14 mouse cellular contexts compared by ENCODE assay signal in the genomic region with DNA sequence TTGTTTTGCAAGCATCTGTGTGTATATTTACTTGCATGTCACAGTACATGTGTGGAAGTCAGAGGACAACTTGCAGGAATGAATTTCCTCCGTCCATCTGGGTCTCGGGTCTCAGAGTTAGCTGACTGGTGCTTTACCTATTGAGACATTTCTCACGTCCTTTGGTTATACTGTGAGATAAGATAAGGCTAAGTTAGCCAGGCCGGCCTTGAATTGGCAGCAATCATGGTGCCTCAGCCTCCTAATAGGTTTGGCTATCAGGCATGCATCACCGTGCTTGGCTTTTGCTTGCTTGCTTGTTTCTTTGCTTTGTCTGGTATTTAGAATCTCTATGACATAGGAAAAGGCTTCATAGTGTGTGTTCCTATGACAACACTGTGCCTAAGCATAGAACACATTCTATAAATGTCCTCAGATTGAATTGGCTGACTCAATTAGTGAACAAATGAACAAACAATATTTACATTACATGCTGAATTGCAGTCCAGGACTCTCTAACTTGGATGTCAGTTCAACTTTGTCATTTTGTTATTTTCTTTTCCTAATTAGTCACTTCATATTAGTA.
DNase-seq lines count a peak whose midpoint lies in the region; ATAC-seq and TF ChIP-seq lines count a peak whose summit lies in the region.
"Had no signal": no experiment of that assay in that cellular context is flagged by ENCODE, and none has a peak within 500 bp of the region (broad histone marks: within the 10 kb centered on the region; RNA-seq: fewer than 3 reads in every experiment).

No protein-coding gene starts in this region.

- DNase-seq in forebrain, postnatal 0 days = peak; percentile 10
- DNase-seq in midbrain, embryonic 10.5 days (ENCODE audit: low spot score) = no peak
- peak; percentile 35 for DNase-seq in retina, embryonic 14.5 days (ENCODE audit: low spot score)
- DNase-seq in thymus, postnatal 4 days = no peak
- no peak for DNase-seq in natural killer cell, adult 2 months (ENCODE audit: low spot score in 2 of 2)
- DNase-seq: cerebellum, adult 11 months; gastrocnemius, postnatal 25 days; heart, postnatal 14 days; kidney, adult 9 months; lung, postnatal 10 days had no signal

- no peak overlapping the region for H3K4me2 ChIP-seq in forebrain, postnatal 0 days (ENCODE audit: low read depth)
- no peak overlapping the region for H3K4me2 ChIP-seq in forebrain, embryonic 12.5 days
- no peak overlapping the region for H3K4me2 ChIP-seq in midbrain, embryonic 13.5 days (replicated peaks)
- peak overlapping the region; percentile 8 for H3K4me2 ChIP-seq in liver, embryonic 12.5 days

- no peak overlapping the region for H3K9ac ChIP-seq in forebrain, postnatal 0 days
- H3K9ac ChIP-seq in forebrain, embryonic 12.5 days = no peak overlapping the region
- no peak overlapping the region for H3K9ac ChIP-seq in midbrain, embryonic 13.5 days (replicated peaks)
- H3K9ac ChIP-seq in liver, embryonic 12.5 days = no peak overlapping the region

- no peaks in the 10 kb centered on the region for H3K36me3 ChIP-seq in forebrain, postnatal 0 days (ENCODE audit: insufficient read depth)
- no peaks in the 10 kb centered on the region for H3K36me3 ChIP-seq in forebrain, embryonic 12.5 days (replicated peaks)
- H3K36me3 ChIP-seq in midbrain, embryonic 13.5 days = no peaks in the 10 kb centered on the region
- H3K36me3 ChIP-seq in midbrain, embryonic 10.5 days = no peaks in the 10 kb centered on the region
- H3K36me3 ChIP-seq in liver, embryonic 12.5 days = no peaks in the 10 kb centered on the region

- no peak overlapping the region for H3K4me3 ChIP-seq in forebrain, postnatal 0 days (ENCODE audit: low read depth, low read length)
- no peak overlapping the region for H3K4me3 ChIP-seq in forebrain, embryonic 12.5 days (replicated peaks)
- no peak overlapping the region for H3K4me3 ChIP-seq in midbrain, embryonic 13.5 days (replicated peaks)
- no peak overlapping the region for H3K4me3 ChIP-seq in midbrain, embryonic 10.5 days
- H3K4me3 ChIP-seq in liver, embryonic 12.5 days = no peak overlapping the region

- WGBS in forebrain, postnatal 0 days = 60% methylated on average over 5 of the region's 5 CpGs
- WGBS in forebrain, embryonic 12.5 days = 85% methylated on average over 5 of the region's 5 CpGs
- WGBS in midbrain, embryonic 13.5 days = 80% methylated on average over 5 of the region's 5 CpGs
- WGBS in midbrain, embryonic 10.5 days = 90% methylated on average over 5 of the region's 5 CpGs
- 25% methylated on average over 5 of the region's 5 CpGs for WGBS in liver, embryonic 12.5 days (ENCODE audit: insufficient replicate concordance)

- peak; percentile 67 for ATAC-seq in forebrain, postnatal 0 days
- no peak for ATAC-seq in forebrain, embryonic 12.5 days (ENCODE audit: low FRiP score)
- ATAC-seq in midbrain, embryonic 13.5 days = no peak
- 0 out of 2 replicates have a peak, but pooled peaks have one; percentile 36 for ATAC-seq in liver, embryonic 12.5 days
- ATAC-seq: inflammation-experienced regulatory T-cells, adult 6 months had no signal

- TF ChIP-seq CTCF in forebrain, postnatal 0 days (IDR thresholded peaks at IDR 0.05; ENCODE audit: low read depth) = no peak

- no peaks in the 10 kb centered on the region for H3K27me3 ChIP-seq in forebrain, postnatal 0 days (ENCODE audit: insufficient read depth, low read length)
- H3K27me3 ChIP-seq in forebrain, embryonic 12.5 days = no peaks in the 10 kb centered on the region
- no peaks in the 10 kb centered on the region for H3K27me3 ChIP-seq in midbrain, embryonic 13.5 days
- no peaks in the 10 kb centered on the region for H3K27me3 ChIP-seq in midbrain, embryonic 10.5 days (ENCODE audit: low read depth, poor library complexity, severe bottlenecking)
- no peaks in the 10 kb centered on the region for H3K27me3 ChIP-seq in liver, embryonic 12.5 days (replicated peaks)

- peaks cover 21% of the 10 kb centered on the region; the same call in 1 of the 2 replicates for H3K4me1 ChIP-seq in forebrain, postnatal 0 days (ENCODE audit: insufficient read depth)
- H3K4me1 ChIP-seq in forebrain, embryonic 12.5 days = peaks cover 5% of the 10 kb centered on the region; the same call in 1 of the 2 replicates
- H3K4me1 ChIP-seq in midbrain, embryonic 13.5 days (replicated peaks) = peaks cover 13% of the 10 kb centered on the region
- peaks cover 8% of the 10 kb centered on the region for H3K4me1 ChIP-seq in midbrain, embryonic 10.5 days
- peaks cover 62% of the 10 kb centered on the region for H3K4me1 ChIP-seq in liver, embryonic 12.5 days

- peak overlapping the region; percentile 74 for H3K27ac ChIP-seq in forebrain, postnatal 0 days (ENCODE audit: low read depth, low read length)
- no peak overlapping the region for H3K27ac ChIP-seq in forebrain, embryonic 12.5 days
- peak overlapping the region; percentile 40; the same call in 1 of the 2 replicates for H3K27ac ChIP-seq in midbrain, embryonic 13.5 days
- H3K27ac ChIP-seq in midbrain, embryonic 10.5 days (replicated peaks) = no peak overlapping the region
- 0 out of 2 replicates have a peak overlapping the region, but pooled peaks have one; percentile 26 for H3K27ac ChIP-seq in liver, embryonic 12.5 days

- H3K9me3 ChIP-seq in forebrain, postnatal 0 days (ENCODE audit: low read length) = no peaks in the 10 kb centered on the region
- no peaks in the 10 kb centered on the region for H3K9me3 ChIP-seq in forebrain, embryonic 12.5 days
- no peaks in the 10 kb centered on the region for H3K9me3 ChIP-seq in midbrain, embryonic 13.5 days
- H3K9me3 ChIP-seq in midbrain, embryonic 10.5 days (replicated peaks) = no peaks in the 10 kb centered on the region
- H3K9me3 ChIP-seq in liver, embryonic 12.5 days (replicated peaks) = no peaks in the 10 kb centered on the region

Comparison
In these comparisons a context has a peak if more than half of its experiments do, and no peak if none do; other contexts are left out.
1. ATAC-seq: peak in forebrain, postnatal 0 days (single experiment) and liver, embryonic 12.5 days (single experiment); none in forebrain, embryonic 12.5 days (single experiment) and midbrain, embryonic 13.5 days (single experiment).
2. H3K27ac ChIP-seq: peak in forebrain, postnatal 0 days (single experiment), midbrain, embryonic 13.5 days (single experiment) and liver, embryonic 12.5 days (single experiment); none in forebrain, embryonic 12.5 days (single experiment) and midbrain, embryonic 10.5 days (single experiment).
3. DNase-seq: peak in forebrain, postnatal 0 days (single experiment) and retina, embryonic 14.5 days (single experiment); none in midbrain, embryonic 10.5 days (single experiment), thymus, postnatal 4 days (single experiment) and natural killer cell, adult 2 months (0 of 2).